Mouse (Mus musculus) C2C12 (cell line): ENCODE data around the gene Arid5b. TPM values are rescaled to one million over a fixed set of nuclear protein-coding genes. Genes with fewer than 3 reads are reported as not detected.

Source experiments
- H3K27me3 ChIP-seq: one replicate; pipeline ENCODE4 v1.6.1; 2011; ENCODE audit not compliant: control insufficient read depth, insufficient read depth, insufficient read length
- H3K36me3 ChIP-seq: one replicate; pipeline ENCODE4 v1.6.1; 2011; ENCODE audit not compliant: control insufficient read depth, insufficient read depth
- H3K4me3 ChIP-seq: one replicate; pipeline ENCODE4 v1.5.1; 2011; ENCODE audit warnings: mild to moderate bottlenecking, control low read depth; ENCODE audit not compliant: poor library complexity, insufficient read depth, severe bottlenecking
- H3K79me2 ChIP-seq: one replicate; pipeline ENCODE4 v1.6.1; 2011; ENCODE audit not compliant: control insufficient read depth, insufficient read depth
- H3K79me3 ChIP-seq: one replicate; pipeline ENCODE4 v1.6.1; 2011; ENCODE audit warnings: low read depth, control low read depth
- H3ac ChIP-seq: one replicate; pipeline ENCODE3; 2011; ENCODE audit warnings: low read depth; ENCODE audit not compliant: control insufficient read depth, insufficient read length
- CEBPB ChIP-seq: IDR thresholded peaks from one replicate; pipeline ENCODE4 v1.6.1; 2011; ENCODE audit warnings: low read depth, mild to moderate bottlenecking, control low read depth, moderate library complexity
- CTCF ChIP-seq: IDR thresholded peaks from one replicate; pipeline ENCODE4 v1.5.1; 2011; ENCODE audit not compliant: control insufficient read depth, insufficient read depth, insufficient read length
- FOSL1 ChIP-seq: IDR thresholded peaks from one replicate; pipeline ENCODE4 v1.8.0; 2011; ENCODE audit warnings: mild to moderate bottlenecking, low read length; ENCODE audit not compliant: poor library complexity, insufficient read depth, severe bottlenecking
- MAX ChIP-seq: IDR thresholded peaks from one replicate; pipeline ENCODE4 v1.6.1; 2011; ENCODE audit warnings: mild to moderate bottlenecking, control low read depth
- MYOD1 ChIP-seq: IDR thresholded peaks from one replicate; pipeline ENCODE4 v1.6.1; 2011; ENCODE audit warnings: low read depth; ENCODE audit not compliant: control insufficient read depth, insufficient read length
- MYOG ChIP-seq: IDR thresholded peaks from one replicate; pipeline ENCODE4 v1.6.1; 2011; ENCODE audit not compliant: control insufficient read depth, insufficient read length; ENCODE audit errors: extremely low read depth
- USF1 ChIP-seq: IDR thresholded peaks from one replicate; pipeline ENCODE4 v1.6.1; 2011; ENCODE audit warnings: low read depth, mild to moderate bottlenecking, control low read depth, moderate library complexity
- polyA plus RNA-seq: library from polyadenylated mRNA; unstranded; fragments of >200 nt; fragmentation: generic; extraction: Trizol; gene quantifications from one replicate; pipeline ENCODE4 v1.2.1, GENCODE M21; 2012; ENCODE audit warnings: missing spikeins

The Arid5b gene
- polyA plus RNA-seq, 1 experiment: 6.0 TPM

DNA sequence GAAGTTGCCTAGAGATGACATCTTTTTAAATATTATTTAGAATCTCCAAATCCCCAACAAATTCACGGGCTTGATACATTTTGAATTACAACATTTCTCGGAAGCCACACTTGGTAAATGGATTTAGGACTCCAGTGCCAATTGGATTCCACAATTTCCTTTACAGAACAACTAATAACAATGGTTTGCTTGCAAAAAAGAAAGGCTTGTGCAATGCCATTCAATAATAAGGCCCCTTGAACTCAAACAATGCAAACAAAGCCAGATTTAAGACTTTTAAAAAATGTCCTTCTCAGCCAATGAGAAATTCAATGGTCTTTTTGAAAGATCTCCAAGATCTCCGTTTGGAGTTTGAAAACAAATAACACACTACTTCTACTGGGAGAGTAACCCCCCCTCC, 185.0 kb downstream of the Arid5b start:
- Histone ChIP-seq H3K4me3 (no peak overlapping the region), H3K36me3 (peaks cover 46% of the 10 kb centered on the region), H3ac (no peak overlapping the region)

GRCm38 (mm10) chr10:68091840-68092239, 186.7 kb downstream of the Arid5b start:
- no peaks in the 10 kb centered on the region for H3K27me3 ChIP-seq
- no peak for TF ChIP-seq USF1
- TF ChIP-seq FOSL1: no peak
- TF ChIP-seq CTCF: no peak
- TF ChIP-seq MAX: no peak
- TF ChIP-seq CEBPB: no peak
- TF ChIP-seq MYOD1: no peak
- TF ChIP-seq MYOG: no peak
- no peak overlapping the region for H3K4me3 ChIP-seq
- H3K79me3 ChIP-seq: no peaks in the 10 kb centered on the region
- H3ac ChIP-seq: no peak overlapping the region
- H3K79me2 ChIP-seq: no peaks in the 10 kb centered on the region
- H3K36me3 ChIP-seq: peaks cover 29% of the 10 kb centered on the region

More for the DNA sequence above, 185.0 kb downstream of the Arid5b start:
- TF ChIP-seq CEBPB: no peak
- TF ChIP-seq FOSL1: no peak
- no peak for TF ChIP-seq USF1
- no peak for TF ChIP-seq MAX
- TF ChIP-seq CTCF: no peak
- no peak for TF ChIP-seq MYOD1
- no peak for TF ChIP-seq MYOG
- Histone ChIP-seq H3K27me3 (no peaks in the 10 kb centered on the region), H3K79me3 (no peaks in the 10 kb centered on the region), H3K79me2 (no peaks in the 10 kb centered on the region)

- Histone ChIP-seq H3K4me3 (no peak overlapping the region), H3K79me3 (no peaks in the 10 kb centered on the region), H3ac (no peak overlapping the region), H3K79me2 (no peaks in the 10 kb centered on the region), H3K36me3 (peaks cover 21% of the 10 kb centered on the region), H3K27me3 (no peaks in the 10 kb centered on the region)
- TF ChIP-seq MAX (no peak), CTCF (no peak), FOSL1 (no peak), USF1 (no peak), MYOD1 (no peak), CEBPB (no peak), MYOG (no peak)
Measured at GRCm38 (mm10) chr10:68091011-68091410, 187.5 kb downstream of the Arid5b start.

GRCm38 (mm10) chr10:68090544-68090943, 188.0 kb downstream of the Arid5b start:
- Histone ChIP-seq H3K79me2 (no peaks in the 10 kb centered on the region), H3K4me3 (no peak overlapping the region), H3K79me3 (no peaks in the 10 kb centered on the region), H3K36me3 (peaks cover 20% of the 10 kb centered on the region), H3ac (no peak overlapping the region), H3K27me3 (no peaks in the 10 kb centered on the region)
- no peak for TF ChIP-seq CTCF
- no peak for TF ChIP-seq MYOG
- no peak for TF ChIP-seq MYOD1
- TF ChIP-seq CEBPB: no peak
- no peak for TF ChIP-seq FOSL1

DNA sequence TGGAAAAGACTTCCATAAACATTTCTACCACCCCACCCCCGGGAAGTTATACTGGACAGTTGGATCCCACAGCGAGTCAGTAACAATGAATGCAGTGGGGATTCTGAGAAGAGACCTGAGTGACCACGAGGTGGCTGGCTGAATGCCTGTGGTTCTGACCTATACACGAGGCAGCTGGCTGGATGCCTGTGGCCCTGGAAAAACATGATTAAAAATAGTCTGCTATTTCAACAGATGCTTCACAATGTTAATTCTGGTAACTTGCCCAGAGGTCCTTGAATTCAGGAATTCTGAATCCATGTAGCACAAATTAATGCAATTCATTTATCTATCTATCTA, 188.4 kb downstream of the Arid5b start:
- Histone ChIP-seq H3K79me3 (no peaks in the 10 kb centered on the region), H3K4me3 (no peak overlapping the region), H3ac (no peak overlapping the region), H3K27me3 (no peaks in the 10 kb centered on the region), H3K79me2 (no peaks in the 10 kb centered on the region), H3K36me3 (peaks cover 17% of the 10 kb centered on the region)
- TF ChIP-seq MYOD1 (peak; percentile 22), FOSL1 (no peak), MAX (peak; percentile 58), CEBPB (peak; percentile 11)

DNA sequence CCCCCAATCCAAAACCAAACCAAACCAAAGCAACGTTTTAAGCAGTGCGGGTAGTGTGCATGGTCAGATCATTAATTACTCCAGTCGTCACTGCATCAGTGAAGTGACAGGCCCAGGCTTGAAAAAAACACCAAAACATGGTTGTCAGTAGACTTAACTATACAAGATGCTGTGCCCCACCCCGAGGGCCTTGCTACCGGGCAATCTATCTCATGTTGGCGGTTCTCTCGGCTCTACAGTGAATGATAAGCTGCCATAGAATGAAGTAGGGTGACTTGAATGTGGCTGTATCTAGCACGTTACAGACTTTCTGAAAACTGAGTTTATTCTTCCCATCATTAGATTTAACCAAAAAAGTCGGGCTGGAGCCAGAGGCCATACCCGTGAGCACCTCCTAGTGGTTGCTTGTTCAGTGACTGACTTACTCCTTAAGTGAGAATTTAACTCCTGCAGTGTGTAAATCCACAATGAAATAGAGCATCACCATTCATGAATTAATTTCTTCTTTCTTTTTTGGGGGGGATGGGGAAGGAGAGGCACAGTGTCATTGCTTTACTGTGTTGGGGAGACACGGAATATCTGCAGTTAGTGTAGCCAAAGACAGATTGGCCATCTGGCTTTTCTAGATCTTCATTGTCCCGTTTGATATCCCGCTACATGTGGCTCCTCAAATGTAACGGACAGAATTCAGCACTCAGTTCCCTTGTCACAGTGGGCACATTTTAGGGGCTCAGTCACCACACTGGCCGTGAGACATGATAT, 188.9 kb downstream of the Arid5b start:
- no peak overlapping the region for H3ac ChIP-seq
- H3K79me3 ChIP-seq: no peaks in the 10 kb centered on the region
- H3K27me3 ChIP-seq: no peaks in the 10 kb centered on the region
- H3K4me3 ChIP-seq: no peak overlapping the region
- H3K36me3 ChIP-seq: peaks cover 11% of the 10 kb centered on the region
- no peaks in the 10 kb centered on the region for H3K79me2 ChIP-seq
- no peak for TF ChIP-seq USF1
- no peak for TF ChIP-seq MYOD1
- TF ChIP-seq FOSL1: no peak
- TF ChIP-seq MYOG: no peak
- TF ChIP-seq MAX: no peak
- no peak for TF ChIP-seq CTCF
- TF ChIP-seq CEBPB: no peak
